Mouse (Mus musculus) activated CD4-positive, CD25-positive, alpha-beta regulatory T cell, adult 9 weeks (primary cell): ENCODE data around the gene Nyx. TPM values are rescaled to one million over a fixed set of nuclear protein-coding genes. Genes with fewer than 3 reads are reported as not detected.

Experiments
- polyA plus RNA-seq: library from polyadenylated mRNA; unstranded; fragments of 100-300 nt; shearing (Covaris generic); gene quantifications from one replicate; pipeline ENCODE4 v1.2.1, GENCODE M21; 2017

Gene Nyx
- polyA plus RNA-seq = not detected

DNA sequence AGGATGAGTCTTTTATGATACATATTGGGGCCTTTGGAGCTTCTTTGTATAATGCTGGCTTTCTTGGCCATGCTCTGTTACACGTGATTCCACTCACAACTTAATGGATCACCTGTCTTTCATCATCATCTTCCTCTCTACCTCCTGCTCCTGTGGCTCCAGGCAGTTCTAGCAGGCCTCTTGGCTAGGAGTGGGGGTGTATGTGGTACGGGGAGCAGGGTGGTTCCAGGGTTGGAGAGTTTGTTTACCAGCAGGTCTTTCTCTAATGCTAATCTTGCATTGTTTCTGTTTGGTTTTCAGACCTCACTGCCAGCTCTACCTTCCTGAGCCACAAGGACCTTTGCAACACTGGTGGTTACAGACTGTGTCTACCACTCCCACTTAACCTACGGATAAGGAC lies at the start of gene Nyx:
TSS of gene Nyx (plus strand) at position 301 of the 400 bp plus-strand sequence.

Other genes starting within 250 kb of the Nyx start
- 105 TPM for gene Ddx3x, start 185.1 kb upstream of the Nyx start, polyA plus RNA-seq
- 42.4 TPM for gene Gpr34, start 166.0 kb downstream of the Nyx start, polyA plus RNA-seq
- 0.18 TPM for gene Gpr82, start 195.3 kb downstream of the Nyx start, polyA plus RNA-seq